Mouse (Mus musculus) kidney, postnatal 4 days (tissue): ENCODE results near the gene Usp47.

Experiments used
- DNase-seq, 2 experiments: peaks; one replicate each; pipeline ENCODE4 v3.0.0; 2021; ENCODE audit warnings: mixed read lengths in 2 of 2

Usp47 gene

GRCm38 (mm10) chr7:112123612-112124011 is 100.3 kb downstream of the Usp47 start:
- DNase-seq: no peak

GRCm38 (mm10) chr7:112125625-112126260 is 102.4 kb downstream of the Usp47 start:
- DNase-seq: no peak

- DNase-seq: no peak
Measured at GRCm38 (mm10) chr7:112127085-112127637, 103.9 kb downstream of the Usp47 start.

- no peak for DNase-seq
Measured at GRCm38 (mm10) chr7:112127954-112128353, 104.7 kb downstream of the Usp47 start.

GRCm38 (mm10) chr7:112128810-112129209 is 105.5 kb downstream of the Usp47 start:
- DNase-seq: peak; percentile 49 to 66

- DNase-seq: no peak
Measured at GRCm38 (mm10) chr7:112129851-112130250, 106.5 kb downstream of the Usp47 start.

GRCm38 (mm10) chr7:112130660-112131059 is 107.4 kb downstream of the Usp47 start:
- DNase-seq: no peak

- DNase-seq: no peak
Measured at GRCm38 (mm10) chr7:112132005-112132404, 108.7 kb downstream of the Usp47 start.

GRCm38 (mm10) chr7:112133277-112133676 is 110.0 kb downstream of the Usp47 start:
- DNase-seq: no peak

- no peak for DNase-seq
Measured at GRCm38 (mm10) chr7:112135161-112135560, 111.9 kb downstream of the Usp47 start.

- DNase-seq: no peak
Measured at GRCm38 (mm10) chr7:112136537-112136936, 113.2 kb downstream of the Usp47 start.

GRCm38 (mm10) chr7:112138168-112138508 is 114.8 kb downstream of the Usp47 start:
- DNase-seq: no peak

GRCm38 (mm10) chr7:112138509-112139405 is 115.5 kb downstream of the Usp47 start:
- peak; percentile 25 to 42 for DNase-seq

GRCm38 (mm10) chr7:112140725-112141124 is 117.4 kb downstream of the Usp47 start:
- DNase-seq: no peak

- no peak for DNase-seq
Measured at GRCm38 (mm10) chr7:112142616-112143015, 119.3 kb downstream of the Usp47 start.

GRCm38 (mm10) chr7:112143090-112143500 is 119.8 kb downstream of the Usp47 start:
- DNase-seq: peak in 1 of 2 experiments; percentile 18

- no peak for DNase-seq
Measured at GRCm38 (mm10) chr7:112143978-112144377, 120.7 kb downstream of the Usp47 start.

GRCm38 (mm10) chr7:112144646-112145179 is 121.4 kb downstream of the Usp47 start:
- no peak for DNase-seq

GRCm38 (mm10) chr7:112147979-112148378 is 124.7 kb downstream of the Usp47 start:
- no peak for DNase-seq

GRCm38 (mm10) chr7:112149113-112149512 is 125.8 kb downstream of the Usp47 start:
- DNase-seq: no peak

GRCm38 (mm10) chr7:112154445-112154844 is 131.1 kb downstream of the Usp47 start:
- DNase-seq: no peak

- DNase-seq: peak in 1 of 2 experiments; percentile 30
Measured at GRCm38 (mm10) chr7:112155194-112155593, 131.9 kb downstream of the Usp47 start.

- DNase-seq: peak in 1 of 2 experiments; percentile 47
Measured at GRCm38 (mm10) chr7:112157584-112158315, 134.4 kb downstream of the Usp47 start.
